Mouse (Mus musculus): ENCODE results near the gene Itga6.

- TF ChIP-seq POLR2A (IDR thresholded peaks at IDR 0.05; ENCODE audit: borderline replicate concordance, insufficient read depth, low read length) (no peak), CTCF (IDR thresholded peaks at IDR 0.05; ENCODE audit: borderline replicate concordance, insufficient read depth, low read depth, low read length) (no peak)
These were observed 90.8 kb downstream of the Itga6 start for GRCm38 (mm10) chr2:71836232-71836631.

Measured in cerebellum, adult 2 months (tissue).